Comparison of ENCODE assay signal across 17 mouse cellular contexts in genomic region chr5:124421786-124422185, GRCm38 (mm10). TPM values are rescaled to one million over a fixed set of nuclear protein-coding genes. Genes with fewer than 3 reads are reported as not detected.
A peak's percentile ranks its signal among the peaks of the same experiment; 100 is the strongest.
DNase-seq lines count a peak whose midpoint lies in the region; ATAC-seq and TF ChIP-seq lines count a peak whose summit lies in the region.
"Had no signal": no experiment of that assay in that cellular context is flagged by ENCODE, and none has a peak within 500 bp of the region (broad histone marks: within the 10 kb centered on the region; RNA-seq: fewer than 3 reads in every experiment).

No protein-coding gene starts in this region.

- H3K9ac ChIP-seq in liver, embryonic 13.5 days = no peak overlapping the region
- H3K9ac ChIP-seq in liver, postnatal 0 days (replicated peaks) = no peak overlapping the region
- no peak overlapping the region for H3K9ac ChIP-seq in forebrain, embryonic 16.5 days (replicated peaks; ENCODE audit: low read depth, low read length)
- H3K9ac ChIP-seq: embryonic facial prominence, embryonic 12.5 days; forebrain, embryonic 13.5 days; forebrain, embryonic 15.5 days had no signal

- H3K36me3 ChIP-seq in liver, embryonic 13.5 days = peaks cover 16% of the 10 kb centered on the region
- H3K36me3 ChIP-seq in liver, postnatal 0 days (replicated peaks; ENCODE audit: insufficient read depth, low read length) = 0 out of 2 replicates have a peak, but pooled peaks cover 2% of the 10 kb centered on the region
- no peaks in the 10 kb centered on the region for H3K36me3 ChIP-seq in forebrain, embryonic 16.5 days (ENCODE audit: control insufficient read depth, insufficient read depth)
- H3K36me3 ChIP-seq: forebrain, embryonic 15.5 days had no signal

- TF ChIP-seq CTCF in liver, postnatal 0 days (IDR thresholded peaks at IDR 0.05; ENCODE audit: low read depth) = no peak

- H3K27ac ChIP-seq in liver, embryonic 13.5 days = peak overlapping the region; percentile 10; the same call in 1 of the 2 replicates
- H3K27ac ChIP-seq in liver, postnatal 0 days (ENCODE audit: low read depth) = no peak overlapping the region
- no peak overlapping the region for H3K27ac ChIP-seq in forebrain, embryonic 16.5 days (ENCODE audit: low read length)
- H3K27ac ChIP-seq: embryonic facial prominence, embryonic 10.5 days; embryonic facial prominence, embryonic 12.5 days; forebrain, embryonic 13.5 days; forebrain, embryonic 15.5 days had no signal

- no peaks in the 10 kb centered on the region for H3K9me3 ChIP-seq in liver, embryonic 13.5 days (replicated peaks)
- no peaks in the 10 kb centered on the region for H3K9me3 ChIP-seq in liver, postnatal 0 days (ENCODE audit: low read length)
- H3K9me3 ChIP-seq in forebrain, embryonic 16.5 days (ENCODE audit: control insufficient read depth, low read length) = no peaks in the 10 kb centered on the region
- H3K9me3 ChIP-seq: embryonic facial prominence, embryonic 10.5 days; embryonic facial prominence, embryonic 12.5 days; forebrain, embryonic 13.5 days; forebrain, embryonic 15.5 days had no signal

- no peak for ATAC-seq in liver, embryonic 13.5 days (ENCODE audit: low read depth)
- no peak for ATAC-seq in liver, postnatal 0 days
- ATAC-seq in forebrain, embryonic 16.5 days = no peak
- ATAC-seq: forebrain, embryonic 13.5 days; forebrain, embryonic 15.5 days had no signal

- DNase-seq in liver, embryonic 13.5 days = no peak
- no peak for DNase-seq in liver, postnatal 0 days
- peak; percentile 10 for DNase-seq in R1 (ENCODE audit: low read depth, low spot score)
- DNase-seq in ZHBTc4 (ENCODE audit: low read depth, low spot score) = peak; percentile 15
- DNase-seq: adrenal gland, adult 2 months; adrenal gland, postnatal 10 days; adrenal gland, postnatal 25 days; cerebellum, adult 11-12 months; cerebellum, adult 2 months; cerebellum, adult 9-10 months; cerebellum, postnatal 10 days; cerebellum, postnatal 25 days had no signal

- no peaks in the 10 kb centered on the region for H3K27me3 ChIP-seq in liver, embryonic 13.5 days
- no peaks in the 10 kb centered on the region for H3K27me3 ChIP-seq in liver, postnatal 0 days (ENCODE audit: insufficient read depth, low read length)
- no peaks in the 10 kb centered on the region for H3K27me3 ChIP-seq in forebrain, embryonic 16.5 days (replicated peaks; ENCODE audit: control insufficient read depth, insufficient read depth, low read length)
- H3K27me3 ChIP-seq: embryonic facial prominence, embryonic 12.5 days; forebrain, embryonic 13.5 days; forebrain, embryonic 15.5 days had no signal

- no peak for TF ChIP-seq EP300 in liver, postnatal 0 days (IDR thresholded peaks at IDR 0.05; ENCODE audit: low read depth)

- no peak overlapping the region for H3K4me3 ChIP-seq in liver, embryonic 13.5 days (replicated peaks)
- no peak overlapping the region for H3K4me3 ChIP-seq in liver, postnatal 0 days (ENCODE audit: low read depth, low read length)
- no peak overlapping the region for H3K4me3 ChIP-seq in forebrain, embryonic 16.5 days (replicated peaks; ENCODE audit: low read length)
- H3K4me3 ChIP-seq: embryonic facial prominence, embryonic 10.5 days; embryonic facial prominence, embryonic 12.5 days; forebrain, embryonic 13.5 days; forebrain, embryonic 15.5 days had no signal

- H3K4me1 ChIP-seq in liver, embryonic 13.5 days (replicated peaks) = peaks cover 67% of the 10 kb centered on the region
- peaks cover 12% of the 10 kb centered on the region for H3K4me1 ChIP-seq in liver, postnatal 0 days (ENCODE audit: insufficient read depth)
- peaks cover 25% of the 10 kb centered on the region for H3K4me1 ChIP-seq in forebrain, embryonic 16.5 days (replicated peaks; ENCODE audit: control insufficient read depth, insufficient read depth, low read length)

- H3K4me2 ChIP-seq in liver, embryonic 13.5 days = no peak overlapping the region
- H3K4me2 ChIP-seq in liver, postnatal 0 days (ENCODE audit: low read depth, low read length) = no peak overlapping the region
- H3K4me2 ChIP-seq in forebrain, embryonic 16.5 days (ENCODE audit: low read length) = no peak overlapping the region
- H3K4me2 ChIP-seq: embryonic facial prominence, embryonic 12.5 days; forebrain, embryonic 13.5 days; forebrain, embryonic 15.5 days had no signal

- 86% methylated on average over 2 of the region's 2 CpGs for WGBS in liver, embryonic 13.5 days (ENCODE audit: insufficient replicate concordance)
- 77% methylated on average over 2 of the region's 2 CpGs for WGBS in liver, postnatal 0 days (ENCODE audit: insufficient replicate concordance)
- 93% methylated on average over 2 of the region's 2 CpGs for WGBS in forebrain, embryonic 16.5 days

RNA-seq across cellular contexts. Expression of gene Sbno1, which starts 4.0 kb away (rescaled TPM):
- 50.7 and 64.9 TPM in 2 replicates for polyA plus RNA-seq in liver, embryonic 13.5 days (2015; fragmentation: Nextera tagmentation; extraction: Ambion mirVana)
- 30.0 and 30.6 TPM in 2 replicates for polyA plus RNA-seq in liver, postnatal 0 days (2015; fragmentation: Nextera tagmentation; extraction: Ambion mirVana)
- 109 and 110 TPM in 2 replicates for polyA plus RNA-seq in forebrain, embryonic 16.5 days (2015; fragmentation: Nextera tagmentation; extraction: Ambion mirVana)

RNA-seq across cellular contexts. Expression of gene Kmt5a, which starts 17.9 kb away (rescaled TPM):
- 45.4 and 58.4 TPM in 2 replicates for polyA plus RNA-seq in liver, embryonic 13.5 days (2015; fragmentation: Nextera tagmentation; extraction: Ambion mirVana)
- 26.7 and 30.6 TPM in 2 replicates for polyA plus RNA-seq in liver, postnatal 0 days (2015; fragmentation: Nextera tagmentation; extraction: Ambion mirVana)
- 21.5 and 21.9 TPM in 2 replicates for polyA plus RNA-seq in forebrain, embryonic 16.5 days (2015; fragmentation: Nextera tagmentation; extraction: Ambion mirVana)

RNA-seq across cellular contexts. Expression of gene Rilpl2, which starts 56.4 kb away (rescaled TPM):
- 9.9 and 10.3 TPM in 2 replicates for polyA plus RNA-seq in liver, embryonic 13.5 days (2015; fragmentation: Nextera tagmentation; extraction: Ambion mirVana)
- 10.3 and 11.0 TPM in 2 replicates for polyA plus RNA-seq in liver, postnatal 0 days (2015; fragmentation: Nextera tagmentation; extraction: Ambion mirVana)
- 26.4 and 28.0 TPM in 2 replicates for polyA plus RNA-seq in forebrain, embryonic 16.5 days (2015; fragmentation: Nextera tagmentation; extraction: Ambion mirVana)

RNA-seq across cellular contexts. Expression of gene Cdk2ap1, which starts 58.9 kb away (rescaled TPM):
- 15.2 and 17.1 TPM in 2 replicates for polyA plus RNA-seq in liver, embryonic 13.5 days (2015; fragmentation: Nextera tagmentation; extraction: Ambion mirVana)
- 31.7 and 44.7 TPM in 2 replicates for polyA plus RNA-seq in liver, postnatal 0 days (2015; fragmentation: Nextera tagmentation; extraction: Ambion mirVana)
- polyA plus RNA-seq in forebrain, embryonic 16.5 days (2015; fragmentation: Nextera tagmentation; extraction: Ambion mirVana) = 60.5 and 74.2 TPM in 2 replicates

Comparison
In these comparisons a context has a peak if more than half of its experiments do, and no peak if none do; other contexts are left out.
1. DNase-seq: peak in R1 (single experiment) and ZHBTc4 (single experiment); none in liver, embryonic 13.5 days (single experiment) and liver, postnatal 0 days (single experiment).